Mouse (Mus musculus) stomach, embryonic 14.5 days (tissue): ENCODE measurements around the gene Olfr545. TPM values are rescaled to one million over a fixed set of nuclear protein-coding genes. Genes with fewer than 3 reads are reported as not detected.

Source experiments
- polyA plus RNA-seq: library from polyadenylated mRNA; unstranded; fragments of >200 nt; fragmentation: Nextera tagmentation; extraction: Ambion mirVana; gene quantifications from 2 replicates; pipeline ENCODE4 v1.2.1, GENCODE M21; 2014

The Olfr545 gene
- polyA plus RNA-seq, 1 experiment from 2014 or later = 0.09 TPM

Other genes with a start within 250 kb of the Olfr545 start
- gene Rhog, start 243.5 kb downstream of the Olfr545 start, polyA plus RNA-seq = 61.6 and 65.1 TPM in 2 replicates
- 24.9 and 25.6 TPM in 2 replicates for gene Stim1, start 231.8 kb downstream of the Olfr545 start, polyA plus RNA-seq
- 145 and 148 TPM in 2 replicates for gene Rrm1, start 57.9 kb downstream of the Olfr545 start, polyA plus RNA-seq
- 0.22 and 0.60 TPM in 2 replicates for gene Olfr543, start 17.9 kb downstream of the Olfr545 start, polyA plus RNA-seq
- 0.10 TPM in 1 of 2 replicates, not detected in the other for gene Olfr544, start 11.3 kb downstream of the Olfr545 start, polyA plus RNA-seq
- gene Olfr547, start 35.2 kb upstream of the Olfr545 start, polyA plus RNA-seq = not detected in 2 replicates
- gene Olfr548-ps1, start 41.3 kb upstream of the Olfr545 start, polyA plus RNA-seq = not detected in 2 replicates
- gene Olfr549, start 50.3 kb upstream of the Olfr545 start, polyA plus RNA-seq = not detected in 2 replicates
- gene Trim21, start 65.9 kb upstream of the Olfr545 start, polyA plus RNA-seq = 0.97 and 2.1 TPM in 2 replicates
- gene Olfr550, start 71.9 kb upstream of the Olfr545 start, polyA plus RNA-seq = not detected in 2 replicates
- not detected in 2 replicates for gene Olfr551, start 92.3 kb upstream of the Olfr545 start, polyA plus RNA-seq
- gene Olfr552, start 98.2 kb upstream of the Olfr545 start, polyA plus RNA-seq = not detected in 2 replicates
- gene Olfr553, start 118.6 kb upstream of the Olfr545 start, polyA plus RNA-seq = not detected in 2 replicates
- not detected in 2 replicates for gene Olfr554, start 138.9 kb upstream of the Olfr545 start, polyA plus RNA-seq
- not detected in 2 replicates for gene Olfr555, start 159.2 kb upstream of the Olfr545 start, polyA plus RNA-seq
- not detected in 2 replicates for gene Olfr556, start 165.3 kb upstream of the Olfr545 start, polyA plus RNA-seq
- 17.0 and 22.1 TPM in 2 replicates for gene Trim68, start 187.8 kb upstream of the Olfr545 start, polyA plus RNA-seq
- not detected in 2 replicates for gene Olfr557, start 196.3 kb upstream of the Olfr545 start, polyA plus RNA-seq
- 0.13 and 0.17 TPM in 2 replicates for gene Olfr558, start 202.6 kb upstream of the Olfr545 start, polyA plus RNA-seq
- not detected in 2 replicates for gene Olfr33, start 219.5 kb upstream of the Olfr545 start, polyA plus RNA-seq
- not detected in 2 replicates for gene Olfr559, start 227.9 kb upstream of the Olfr545 start, polyA plus RNA-seq